Mouse (Mus musculus) stomach, embryonic 16.5 days (tissue): ENCODE measurements around the gene Kifap3. TPM values are rescaled to one million over a fixed set of nuclear protein-coding genes. Genes with fewer than 3 reads are reported as not detected.
"Not testable (repeated sequence)": the region's sequence is repeated elsewhere in the genome, so short reads cannot be mapped to it uniquely, and the experiment has no call there.

Source experiments
- ATAC-seq: fragments of 200-750 bp; cut with Nextera tagmentation; 2 replicates; pipeline ENCODE4 v1.8.0; 2017; ENCODE audit warnings: moderate number of reproducible peaks, moderate TSS enrichment; ENCODE audit not compliant: insufficient read depth, low FRiP score
- H3K27ac ChIP-seq: fragments of 300-500 bp; sonication (generic); 2 replicates; pipeline ENCODE4 v1.5.1; 2014; ENCODE audit warnings: low read length
- H3K27me3 ChIP-seq: fragments of 300-500 bp; sonication (generic); 2 replicates; pipeline ENCODE4 v1.6.1; 2014; ENCODE audit warnings: low read length, control low read depth, mixed read lengths; ENCODE audit not compliant: control insufficient read depth, insufficient read depth
- H3K36me3 ChIP-seq: fragments of 300-500 bp; sonication (generic); 2 replicates; pipeline ENCODE4 v1.6.1; 2014; ENCODE audit warnings: low read length; ENCODE audit not compliant: control insufficient read depth, insufficient read depth
- H3K4me1 ChIP-seq: fragments of 300-500 bp; sonication (generic); 2 replicates; pipeline ENCODE4 v1.6.1; 2014; ENCODE audit warnings: low read length, control low read depth, mixed read lengths; ENCODE audit not compliant: control insufficient read depth, insufficient read depth
- H3K4me2 ChIP-seq: fragments of 300-500 bp; sonication (generic); 2 replicates; pipeline ENCODE4 v1.6.1; 2014; ENCODE audit warnings: low read depth, low read length, mixed read lengths
- H3K4me3 ChIP-seq: fragments of 300-500 bp; sonication (generic); replicated peaks from 2 replicates; pipeline ENCODE4 v1.5.1; 2014; ENCODE audit warnings: mild to moderate bottlenecking, low read length
- H3K9ac ChIP-seq: fragments of 300-500 bp; sonication (generic); 2 replicates; pipeline ENCODE4 v1.6.1; 2014; ENCODE audit warnings: low read length
- H3K9me3 ChIP-seq: fragments of 300-500 bp; sonication (generic); replicated peaks from 2 replicates; pipeline ENCODE4 v1.6.1; 2016; ENCODE audit warnings: low read length, control low read depth; ENCODE audit not compliant: control insufficient read depth
- WGBS: fragments of 180-500 bp; shearing (Covaris S2); extraction: QIAGEN DNeasy Blood & Tissue Kit; methylation state at CpG from one replicate; pipeline ENCODE4 v1.1.7; 2014; 5-methylcytosine and 5-hydroxymethylcytosine counted together
- polyA plus RNA-seq: library from polyadenylated mRNA; unstranded; fragments of >200 nt; fragmentation: Nextera tagmentation; extraction: Ambion mirVana; gene quantifications from 2 replicates; pipeline ENCODE4 v1.2.1, GENCODE M21; 2015

Kifap3 gene
- polyA plus RNA-seq, 1 experiment from 2014 or later, result 27.5 TPM

GRCm38 (mm10) chr1:163829482-163829881 lies 50.1 kb downstream of the Kifap3 start:
- no peaks in the 10 kb centered on the region for H3K36me3 ChIP-seq
- no peak overlapping the region for H3K4me3 ChIP-seq
- H3K9ac ChIP-seq, result no peak overlapping the region
- H3K4me2 ChIP-seq, result no peak overlapping the region
- H3K27ac ChIP-seq, result no peak overlapping the region
- ATAC-seq, result no peak
- H3K9me3 ChIP-seq, result no peaks in the 10 kb centered on the region
- H3K4me1 ChIP-seq, result no peaks in the 10 kb centered on the region
- no peaks in the 10 kb centered on the region for H3K27me3 ChIP-seq

GRCm38 (mm10) chr1:163834066-163834465 lies 54.7 kb downstream of the Kifap3 start:
- Histone ChIP-seq H3K36me3 (no peaks in the 10 kb centered on the region), H3K4me2 (no peak overlapping the region), H3K4me1 (no peaks in the 10 kb centered on the region), H3K27ac (no peak overlapping the region), H3K4me3 (no peak overlapping the region), H3K9ac (no peak overlapping the region), H3K27me3 (no peaks in the 10 kb centered on the region), H3K9me3 (no peaks in the 10 kb centered on the region)
- no peak for ATAC-seq
- WGBS, result 68% methylated on average over 1 of the region's 1 CpGs

GRCm38 (mm10) chr1:163835062-163835461 lies 55.7 kb downstream of the Kifap3 start:
- H3K9ac ChIP-seq, result no peak overlapping the region
- no peaks in the 10 kb centered on the region for H3K36me3 ChIP-seq
- no peak overlapping the region for H3K4me2 ChIP-seq
- no peak for ATAC-seq
- H3K4me3 ChIP-seq, result no peak overlapping the region
- WGBS, result 86% methylated on average over 2 of the region's 2 CpGs
- no peaks in the 10 kb centered on the region for H3K27me3 ChIP-seq
- no peak overlapping the region for H3K27ac ChIP-seq
- H3K9me3 ChIP-seq, result no peaks in the 10 kb centered on the region
- no peaks in the 10 kb centered on the region for H3K4me1 ChIP-seq

GRCm38 (mm10) chr1:163838482-163838881 lies 59.1 kb downstream of the Kifap3 start:
- not testable (repeated sequence) for ATAC-seq, H3K27me3 ChIP-seq, H3K36me3 ChIP-seq, H3K9me3 ChIP-seq, H3K4me2 ChIP-seq, H3K4me1 ChIP-seq, H3K4me3 ChIP-seq, H3K27ac ChIP-seq, H3K9ac ChIP-seq
- 91% methylated on average over 3 of the region's 3 CpGs for WGBS

- Histone ChIP-seq H3K4me3 (no peak overlapping the region), H3K4me2 (no peak overlapping the region), H3K9ac (no peak overlapping the region), H3K27ac (no peak overlapping the region), H3K4me1 (no peaks in the 10 kb centered on the region), H3K9me3 (no peaks in the 10 kb centered on the region), H3K36me3 (no peaks in the 10 kb centered on the region), H3K27me3 (no peaks in the 10 kb centered on the region)
- 87% methylated on average over 8 of the region's 8 CpGs for WGBS
- no peak for ATAC-seq
These were observed 61.2 kb downstream of the Kifap3 start for GRCm38 (mm10) chr1:163840555-163840954.

- 54% methylated on average over 2 of the region's 2 CpGs for WGBS
- no peak overlapping the region for H3K4me2 ChIP-seq
These were observed 62.9 kb downstream of the Kifap3 start for GRCm38 (mm10) chr1:163842238-163842637.

GRCm38 (mm10) chr1:163843899-163844298 lies 64.5 kb downstream of the Kifap3 start:
- no peaks in the 10 kb centered on the region for H3K36me3 ChIP-seq
- H3K4me1 ChIP-seq, result no peaks in the 10 kb centered on the region
- H3K9me3 ChIP-seq, result no peaks in the 10 kb centered on the region
- H3K27me3 ChIP-seq, result no peaks in the 10 kb centered on the region
- no peak for ATAC-seq
- no peak overlapping the region for H3K4me3 ChIP-seq
- H3K27ac ChIP-seq, result no peak overlapping the region
- H3K4me2 ChIP-seq, result no peak overlapping the region
- H3K9ac ChIP-seq, result no peak overlapping the region

More at GRCm38 (mm10) chr1:163842238-163842637, 62.9 kb downstream of the Kifap3 start:
- no peak overlapping the region for H3K27ac ChIP-seq
- ATAC-seq, result no peak
- no peak overlapping the region for H3K9ac ChIP-seq
- H3K9me3 ChIP-seq, result no peaks in the 10 kb centered on the region
- no peaks in the 10 kb centered on the region for H3K27me3 ChIP-seq
- no peaks in the 10 kb centered on the region for H3K36me3 ChIP-seq
- H3K4me3 ChIP-seq, result no peak overlapping the region
- H3K4me1 ChIP-seq, result no peaks in the 10 kb centered on the region

- WGBS, result 50% methylated on average over 5 of the region's 5 CpGs
- H3K4me3 ChIP-seq, result no peak overlapping the region
- no peaks in the 10 kb centered on the region for H3K4me1 ChIP-seq
- no peak overlapping the region for H3K27ac ChIP-seq
- no peak overlapping the region for H3K9ac ChIP-seq
- H3K9me3 ChIP-seq, result no peaks in the 10 kb centered on the region
- ATAC-seq, result no peak
- H3K4me2 ChIP-seq, result no peak overlapping the region
- H3K36me3 ChIP-seq, result no peaks in the 10 kb centered on the region
- H3K27me3 ChIP-seq, result no peaks in the 10 kb centered on the region
These were observed 73.6 kb downstream of the Kifap3 start for GRCm38 (mm10) chr1:163852884-163853560.

GRCm38 (mm10) chr1:163858420-163858819 lies 79.0 kb downstream of the Kifap3 start:
- no peak overlapping the region for H3K27ac ChIP-seq
- ATAC-seq, result no peak

More at GRCm38 (mm10) chr1:163858420-163858819, 79.0 kb downstream of the Kifap3 start:
- Histone ChIP-seq H3K36me3 (no peaks in the 10 kb centered on the region), H3K4me3 (no peak overlapping the region), H3K9me3 (no peaks in the 10 kb centered on the region), H3K9ac (no peak overlapping the region), H3K27me3 (no peaks in the 10 kb centered on the region), H3K4me2 (no peak overlapping the region), H3K4me1 (no peaks in the 10 kb centered on the region)
- WGBS, result 72% methylated on average over 2 of the region's 2 CpGs
